Mouse (Mus musculus) liver, embryonic 15.5 days (tissue): ENCODE measurements around the gene Ppp1r14c. TPM values are rescaled to one million over a fixed set of nuclear protein-coding genes. Genes with fewer than 3 reads are reported as not detected.
"Not testable (repeated sequence)": the region's sequence is repeated elsewhere in the genome, so short reads cannot be mapped to it uniquely, and the experiment has no call there.

Experiments
- ATAC-seq: fragments of 200-750 bp; cut with Nextera tagmentation; 2 replicates; pipeline ENCODE4 v1.8.0; 2017; ENCODE audit warnings: moderate number of reproducible peaks, mild to moderate bottlenecking, moderate library complexity; ENCODE audit not compliant: insufficient read depth
- H3K27ac ChIP-seq: fragments of 300-500 bp; sonication (generic); replicated peaks from 2 replicates; pipeline ENCODE4 v1.5.1; 2015; ENCODE audit warnings: mild to moderate bottlenecking, inconsistent platforms
- H3K27me3 ChIP-seq: fragments of 300-500 bp; sonication (generic); 2 replicates; pipeline ENCODE4 v1.6.1; 2015; ENCODE audit warnings: mild to moderate bottlenecking, inconsistent platforms
- H3K36me3 ChIP-seq: fragments of 300-500 bp; sonication (generic); replicated peaks from 2 replicates; pipeline ENCODE4 v1.6.1; 2015; ENCODE audit warnings: moderate library complexity, mild to moderate bottlenecking, inconsistent platforms
- H3K4me1 ChIP-seq: fragments of 300-500 bp; sonication (generic); replicated peaks from 2 replicates; pipeline ENCODE4 v1.6.1; 2015; ENCODE audit warnings: inconsistent platforms
- H3K4me2 ChIP-seq: fragments of 300-500 bp; sonication (generic); 2 replicates; pipeline ENCODE4 v1.6.1; 2015; ENCODE audit warnings: moderate library complexity, mild to moderate bottlenecking, inconsistent platforms
- H3K4me3 ChIP-seq: fragments of 300-500 bp; sonication (generic); replicated peaks from 2 replicates; pipeline ENCODE4 v1.5.1; 2015; ENCODE audit warnings: mild to moderate bottlenecking, inconsistent platforms
- H3K9ac ChIP-seq: fragments of 300-500 bp; sonication (generic); 2 replicates; pipeline ENCODE4 v1.6.1; 2015; ENCODE audit warnings: moderate library complexity, mild to moderate bottlenecking, inconsistent platforms
- H3K9me3 ChIP-seq: fragments of 300-500 bp; sonication (generic); replicated peaks from 2 replicates; pipeline ENCODE4 v1.6.1; 2016; ENCODE audit warnings: inconsistent platforms
- WGBS: fragments of 180-500 bp; shearing (Covaris S2); methylation state at CpG from one replicate; pipeline ENCODE4 v1.1.7; 2015; ENCODE audit warnings: mixed read lengths; ENCODE audit not compliant: insufficient replicate concordance; 5-methylcytosine and 5-hydroxymethylcytosine counted together
- polyA plus RNA-seq: library from polyadenylated mRNA; unstranded; fragments of >200 nt; fragmentation: Nextera tagmentation; extraction: Ambion mirVana; gene quantifications from 2 replicates; pipeline ENCODE4 v1.2.1, GENCODE M21; 2015

Ppp1r14c gene
- polyA plus RNA-seq, 1 experiment from 2014 or later, result 0.40 TPM

DNA sequence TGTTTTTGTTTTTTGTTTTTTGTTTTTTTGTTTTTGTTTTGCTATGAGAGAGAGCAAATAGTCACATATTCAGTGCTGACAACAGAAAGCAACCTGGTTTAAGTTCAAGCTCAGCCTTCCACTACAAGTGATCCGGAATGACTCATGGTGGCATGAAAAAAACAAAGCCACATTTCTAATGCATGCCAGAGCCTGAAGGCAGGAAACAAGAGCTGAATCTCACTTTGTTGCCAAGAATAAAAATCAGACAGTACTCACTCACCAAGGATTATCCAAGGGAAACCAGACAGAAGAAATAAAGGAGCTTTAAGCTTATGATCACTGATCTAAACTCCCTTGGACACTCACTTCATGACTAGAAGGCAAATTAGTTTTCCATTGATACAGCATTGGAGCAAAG is 110.8 kb downstream of the Ppp1r14c start:
- no peaks in the 10 kb centered on the region for H3K9me3 ChIP-seq
- H3K4me3 ChIP-seq, result no peak overlapping the region
- no peaks in the 10 kb centered on the region for H3K27me3 ChIP-seq
- H3K4me1 ChIP-seq, result no peaks in the 10 kb centered on the region
- no peaks in the 10 kb centered on the region for H3K36me3 ChIP-seq
- H3K4me2 ChIP-seq, result no peak overlapping the region
- H3K9ac ChIP-seq, result no peak overlapping the region
- WGBS, result 64% methylated on average over 1 of the region's 1 CpGs
- no peak for ATAC-seq
- H3K27ac ChIP-seq, result no peak overlapping the region

- Histone ChIP-seq H3K27me3 (no peaks in the 10 kb centered on the region), H3K4me2 (no peak overlapping the region), H3K36me3 (no peaks in the 10 kb centered on the region), H3K27ac (no peak overlapping the region), H3K9me3 (no peaks in the 10 kb centered on the region), H3K4me3 (no peak overlapping the region), H3K4me1 (no peaks in the 10 kb centered on the region), H3K9ac (no peak overlapping the region)
- WGBS, result 59% methylated on average over 1 of the region's 1 CpGs
- no peak for ATAC-seq
These were observed 113.9 kb downstream of the Ppp1r14c start for GRCm38 (mm10) chr10:3479772-3480171.

- no peak overlapping the region for H3K9ac ChIP-seq
- H3K4me3 ChIP-seq, result no peak overlapping the region
- 66% methylated on average over 3 of the region's 3 CpGs for WGBS
- H3K27ac ChIP-seq, result no peak overlapping the region
- no peaks in the 10 kb centered on the region for H3K27me3 ChIP-seq
- ATAC-seq, result no peak
- no peaks in the 10 kb centered on the region for H3K9me3 ChIP-seq
- H3K36me3 ChIP-seq, result no peaks in the 10 kb centered on the region
- no peak overlapping the region for H3K4me2 ChIP-seq
- H3K4me1 ChIP-seq, result no peaks in the 10 kb centered on the region
These were observed 124.2 kb downstream of the Ppp1r14c start for GRCm38 (mm10) chr10:3490052-3490451.

DNA sequence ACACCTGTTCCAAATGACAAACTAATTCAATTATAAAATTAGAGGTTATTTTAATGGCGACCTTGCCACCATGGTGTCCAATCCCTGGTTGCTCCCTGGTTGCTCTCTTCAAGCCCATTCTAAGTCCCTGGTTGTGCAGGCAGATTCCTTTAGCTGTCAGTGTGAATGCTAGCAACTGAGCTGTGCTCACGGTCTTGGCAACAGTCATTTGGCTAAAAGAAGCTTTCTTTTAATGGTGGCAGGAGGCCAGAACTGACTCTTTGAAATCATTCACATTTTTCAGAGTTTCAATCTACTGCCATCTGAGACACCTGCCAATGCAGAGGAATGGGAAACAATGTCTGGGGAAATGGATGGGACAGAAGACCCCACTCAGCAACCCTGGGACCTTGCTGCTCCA is 130.9 kb downstream of the Ppp1r14c start:
- H3K9ac ChIP-seq, result no peak overlapping the region
- no peak for ATAC-seq
- no peak overlapping the region for H3K4me3 ChIP-seq
- no peak overlapping the region for H3K4me2 ChIP-seq
- WGBS, result 45% methylated on average over 2 of the region's 2 CpGs
- no peaks in the 10 kb centered on the region for H3K4me1 ChIP-seq
- H3K9me3 ChIP-seq, result no peaks in the 10 kb centered on the region
- no peaks in the 10 kb centered on the region for H3K36me3 ChIP-seq
- no peaks in the 10 kb centered on the region for H3K27me3 ChIP-seq
- no peak overlapping the region for H3K27ac ChIP-seq

DNA sequence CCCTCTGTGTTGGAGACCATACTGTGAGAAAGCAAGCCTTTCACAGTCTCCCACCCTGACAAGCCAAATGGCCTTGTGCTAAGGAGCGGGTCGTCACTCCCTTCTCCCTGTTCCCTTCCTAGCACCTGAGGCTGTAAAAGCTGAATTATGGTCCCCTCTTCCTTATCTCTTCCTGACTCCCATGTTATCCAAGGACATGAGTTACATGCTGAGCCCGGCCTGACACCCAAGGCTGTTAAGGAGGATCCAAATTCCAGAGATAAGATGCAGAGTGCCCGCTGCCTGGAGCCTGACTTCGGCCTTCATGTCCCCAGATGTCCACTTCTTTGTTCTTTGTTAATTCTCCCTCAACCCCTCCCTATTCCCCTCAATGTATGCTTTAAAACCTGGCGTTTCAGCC is 135.0 kb downstream of the Ppp1r14c start:
- not testable (repeated sequence) for H3K9ac ChIP-seq, H3K27ac ChIP-seq, H3K27me3 ChIP-seq, ATAC-seq, H3K4me1 ChIP-seq, H3K9me3 ChIP-seq, H3K4me3 ChIP-seq, H3K36me3 ChIP-seq, H3K4me2 ChIP-seq
- WGBS, result 67% methylated on average over 6 of the region's 6 CpGs

DNA sequence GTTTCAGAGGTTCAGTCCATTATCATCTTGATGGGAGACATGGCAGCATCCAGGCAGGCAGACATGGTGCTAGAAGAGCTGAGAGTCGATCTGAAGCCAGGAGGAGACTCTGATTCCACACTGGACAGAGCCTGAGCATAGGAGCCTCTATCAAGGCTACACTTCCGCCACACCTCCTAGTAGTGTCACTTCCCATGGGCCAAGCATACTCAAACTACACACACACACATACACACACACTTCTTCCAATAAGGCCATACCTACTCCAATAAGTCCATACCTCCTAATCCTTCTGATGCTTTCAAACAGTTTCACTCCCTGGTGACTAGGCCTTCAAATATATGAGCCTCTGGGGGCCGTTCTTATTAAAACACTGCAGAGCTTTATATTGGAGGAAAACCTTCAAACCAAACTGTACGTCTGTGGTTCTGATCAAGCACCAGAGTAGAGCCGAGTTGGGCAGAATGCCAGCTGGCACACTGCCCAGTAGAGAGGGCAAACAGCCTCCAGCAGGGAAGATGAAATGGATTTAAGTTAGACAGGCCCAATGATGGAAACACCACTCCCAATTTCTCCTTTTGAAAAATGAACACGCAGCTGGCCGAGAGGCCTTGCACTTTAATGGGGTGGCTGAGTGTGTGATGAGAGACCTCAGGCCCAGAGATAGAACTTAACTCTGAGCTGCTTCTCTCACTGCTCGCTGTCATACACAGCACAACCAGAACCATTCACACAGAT is 141.8 kb downstream of the Ppp1r14c start:
- no peak overlapping the region for H3K27ac ChIP-seq

DNA sequence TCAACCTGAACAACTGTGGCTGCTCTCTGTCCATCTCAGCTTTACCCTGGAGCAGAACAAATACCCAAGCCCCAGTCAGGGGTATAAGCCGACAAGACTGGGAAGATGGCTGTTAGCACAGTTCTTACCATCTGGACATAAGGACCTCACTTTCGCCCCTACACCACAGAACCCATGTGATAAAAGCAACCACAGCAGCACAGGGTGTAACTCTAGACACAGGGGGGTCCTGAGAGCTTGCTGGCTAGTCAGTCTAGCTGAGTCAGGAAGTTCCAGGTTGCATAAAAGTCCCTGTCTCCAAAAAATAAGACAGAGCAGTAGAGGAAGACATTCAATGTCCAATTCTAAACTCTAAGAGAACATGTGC is 142.3 kb downstream of the Ppp1r14c start:
- no peak for ATAC-seq
- no peaks in the 10 kb centered on the region for H3K36me3 ChIP-seq
- H3K27ac ChIP-seq, result no peak overlapping the region
- H3K9me3 ChIP-seq, result no peaks in the 10 kb centered on the region
- no peaks in the 10 kb centered on the region for H3K27me3 ChIP-seq
- H3K9ac ChIP-seq, result no peak overlapping the region
- H3K4me3 ChIP-seq, result no peak overlapping the region
- no peaks in the 10 kb centered on the region for H3K4me1 ChIP-seq
- WGBS, result 64% methylated on average over 2 of the region's 2 CpGs
- no peak overlapping the region for H3K4me2 ChIP-seq

More for the DNA sequence above, 141.8 kb downstream of the Ppp1r14c start:
- Histone ChIP-seq H3K4me1 (no peaks in the 10 kb centered on the region), H3K27me3 (no peaks in the 10 kb centered on the region), H3K4me2 (no peak overlapping the region), H3K36me3 (no peaks in the 10 kb centered on the region), H3K9ac (no peak overlapping the region), H3K9me3 (no peaks in the 10 kb centered on the region), H3K4me3 (no peak overlapping the region)
- 52% methylated on average over 8 of the region's 8 CpGs for WGBS
- no peak for ATAC-seq

DNA sequence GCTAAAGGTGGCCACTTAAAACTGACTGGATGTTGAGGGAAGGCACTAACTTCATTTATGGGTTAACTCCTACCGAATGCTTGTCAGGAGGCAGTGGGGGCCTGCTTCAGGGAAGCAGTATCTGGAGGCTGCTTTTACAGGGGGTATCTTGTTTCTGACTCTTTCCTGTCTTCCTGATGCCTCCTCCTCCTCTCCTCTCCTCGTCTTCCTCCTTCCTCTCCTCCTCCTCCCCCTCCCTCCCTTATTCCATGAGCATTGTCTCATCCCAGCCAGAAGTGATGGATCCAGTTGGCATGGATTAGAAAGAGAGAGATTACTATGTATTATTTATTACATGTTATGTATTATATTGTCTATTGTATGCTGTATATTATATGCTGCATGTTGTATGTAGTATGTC is 142.9 kb downstream of the Ppp1r14c start:
- no peak overlapping the region for H3K9ac ChIP-seq
- no peaks in the 10 kb centered on the region for H3K36me3 ChIP-seq
- H3K27ac ChIP-seq, result no peak overlapping the region
- H3K4me1 ChIP-seq, result no peaks in the 10 kb centered on the region
- 46% methylated on average over 2 of the region's 2 CpGs for WGBS
- H3K9me3 ChIP-seq, result no peaks in the 10 kb centered on the region
- no peaks in the 10 kb centered on the region for H3K27me3 ChIP-seq
- ATAC-seq, result no peak
- H3K4me3 ChIP-seq, result no peak overlapping the region
- H3K4me2 ChIP-seq, result no peak overlapping the region

DNA sequence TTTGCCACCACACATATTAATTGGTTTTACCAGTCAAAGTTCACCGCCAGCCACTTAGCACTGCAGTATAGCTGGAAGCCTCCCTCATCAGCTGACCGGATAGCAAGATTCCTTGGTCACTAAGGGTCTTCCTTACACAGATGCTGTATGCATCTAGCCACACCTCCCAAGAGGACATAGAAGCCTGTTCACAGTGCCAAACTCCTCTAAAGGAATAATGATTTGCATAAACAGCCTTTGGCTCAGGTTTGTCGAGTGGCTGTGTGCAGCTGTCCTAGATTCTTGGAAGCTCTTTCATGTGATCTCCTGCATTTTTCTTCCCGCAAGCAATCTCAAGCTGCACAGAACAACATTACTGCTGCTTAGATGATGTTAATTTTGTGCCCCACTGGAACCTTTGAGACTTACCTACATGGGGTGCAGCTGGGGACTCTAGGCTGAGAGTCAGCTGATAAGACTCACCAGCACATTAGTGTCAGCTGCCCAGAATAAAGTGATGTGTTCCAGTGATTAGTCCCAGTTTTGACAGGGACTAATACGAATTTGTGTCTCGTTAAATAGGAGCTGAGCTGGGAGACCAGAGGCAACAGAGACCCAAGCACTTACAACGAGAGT is 143.9 kb downstream of the Ppp1r14c start:
- 59% methylated on average over 7 of the region's 7 CpGs for WGBS
- Histone ChIP-seq H3K9me3 (no peaks in the 10 kb centered on the region), H3K9ac (no peak overlapping the region), H3K36me3 (no peaks in the 10 kb centered on the region), H3K27ac (no peak overlapping the region), H3K4me1 (no peaks in the 10 kb centered on the region), H3K4me3 (no peak overlapping the region), H3K27me3 (no peaks in the 10 kb centered on the region), H3K4me2 (no peak overlapping the region)
- ATAC-seq, result no peak

DNA sequence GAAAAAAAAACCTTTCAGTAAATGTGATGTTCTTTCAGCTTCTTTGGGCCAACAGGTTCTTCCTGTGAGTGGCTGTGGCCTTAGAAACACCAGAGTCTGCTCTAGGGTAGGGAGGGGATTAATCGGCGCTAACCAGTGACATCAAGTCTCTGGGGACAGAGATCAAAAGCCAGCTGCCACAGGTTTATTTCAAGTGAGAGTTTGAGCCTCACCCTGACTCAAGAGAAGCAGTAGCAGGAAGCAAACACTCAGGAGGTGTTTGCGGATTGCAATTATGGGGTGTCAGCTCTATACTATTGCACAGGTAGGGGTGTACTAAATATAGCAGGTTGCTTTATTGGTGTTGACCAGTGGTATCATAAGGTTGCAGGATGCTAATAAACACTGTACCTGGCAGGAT is 144.6 kb downstream of the Ppp1r14c start:
- no peaks in the 10 kb centered on the region for H3K36me3 ChIP-seq
- H3K4me3 ChIP-seq, result no peak overlapping the region
- H3K9ac ChIP-seq, result no peak overlapping the region
- no peaks in the 10 kb centered on the region for H3K27me3 ChIP-seq
- no peaks in the 10 kb centered on the region for H3K9me3 ChIP-seq
- H3K4me1 ChIP-seq, result no peaks in the 10 kb centered on the region
- H3K27ac ChIP-seq, result no peak overlapping the region
- 64% methylated on average over 3 of the region's 3 CpGs for WGBS
- H3K4me2 ChIP-seq, result no peak overlapping the region
- ATAC-seq, result no peak

GRCm38 (mm10) chr10:3511401-3511800 is 145.5 kb downstream of the Ppp1r14c start:
- H3K4me2 ChIP-seq, result no peak overlapping the region
- no peaks in the 10 kb centered on the region for H3K4me1 ChIP-seq
- H3K27ac ChIP-seq, result no peak overlapping the region
- H3K9me3 ChIP-seq, result no peaks in the 10 kb centered on the region
- no peaks in the 10 kb centered on the region for H3K36me3 ChIP-seq
- WGBS, result 33% methylated on average over 3 of the region's 3 CpGs
- no peak for ATAC-seq
- H3K9ac ChIP-seq, result no peak overlapping the region
- H3K4me3 ChIP-seq, result no peak overlapping the region
- no peaks in the 10 kb centered on the region for H3K27me3 ChIP-seq
